Mouse (Mus musculus): Measurements from ENCODE around the gene Dpysl4.

- TF ChIP-seq POLR2A (IDR thresholded peaks at IDR 0.05; ENCODE audit: low read depth, low read length): no peak
- no peak for TF ChIP-seq CTCF (IDR thresholded peaks at IDR 0.05; ENCODE audit: extremely low read depth, insufficient read length, insufficient replicate concordance, low read depth, low read length)
These were observed 45.7 kb downstream of the Dpysl4 start for GRCm38 (mm10) chr7:139131538-139131937.
